Mouse (Mus musculus): ENCODE measurements at regions not wholly inside any gene's neighbourhood (a gene's known extent, or its start where the extent isn't known, plus 50 kb on each side); places are given as distances from the start of the nearest gene placed in this dataset.

DNA sequence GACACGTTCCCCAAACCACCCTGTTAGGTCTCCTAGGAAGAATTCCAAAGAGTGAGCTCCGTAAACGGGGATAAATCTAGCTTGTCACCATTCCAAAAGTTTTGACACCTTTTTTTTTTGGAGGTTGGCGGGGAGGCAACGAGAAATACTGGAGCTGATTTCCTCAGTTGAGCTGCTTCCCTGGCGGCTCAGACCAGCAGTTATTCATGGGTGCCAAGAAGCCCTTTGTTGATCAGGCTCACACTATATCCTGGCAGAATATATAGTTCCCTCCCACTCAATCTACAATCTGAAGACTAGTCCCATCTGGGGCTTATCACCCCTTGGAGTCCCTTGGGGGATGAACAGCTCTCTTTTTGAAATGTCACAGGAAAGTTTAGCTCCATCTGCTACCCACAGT, 77.5 kb upstream of the Tiam2 start:
- no peak for ATAC-seq (replicated peaks in 1 of 2; ENCODE audit: insufficient read depth in 1 of 2, low FRiP score in 2 of 2, low TSS enrichment in 1 of 2, low read depth in 1 of 2, poor library complexity in 2 of 2, severe bottlenecking in 2 of 2)

DNA sequence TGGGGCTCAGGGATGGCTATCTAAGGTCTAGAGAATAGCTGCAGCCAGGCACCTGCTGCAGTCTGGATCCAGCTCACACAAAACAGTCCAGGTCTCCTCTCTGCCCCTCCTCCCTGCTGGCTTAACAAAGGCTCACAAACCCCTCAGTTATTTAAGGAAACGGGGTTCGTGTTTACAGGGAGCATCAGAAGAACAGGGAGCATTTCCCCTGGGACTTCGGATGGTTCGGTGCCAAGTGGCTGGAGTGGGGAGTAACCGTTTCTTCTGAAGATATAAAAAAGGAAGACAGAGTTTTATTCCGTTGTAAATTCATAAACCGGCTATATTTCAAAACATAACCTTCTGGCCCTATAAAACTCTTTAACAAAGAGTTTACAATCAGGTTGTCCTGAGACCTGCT, 77.1 kb upstream of the Tiam2 start:
- ATAC-seq (replicated peaks in 1 of 2; ENCODE audit: insufficient read depth in 1 of 2, low FRiP score in 2 of 2, low TSS enrichment in 1 of 2, low read depth in 1 of 2, poor library complexity in 2 of 2, severe bottlenecking in 2 of 2), result no peak

DNA sequence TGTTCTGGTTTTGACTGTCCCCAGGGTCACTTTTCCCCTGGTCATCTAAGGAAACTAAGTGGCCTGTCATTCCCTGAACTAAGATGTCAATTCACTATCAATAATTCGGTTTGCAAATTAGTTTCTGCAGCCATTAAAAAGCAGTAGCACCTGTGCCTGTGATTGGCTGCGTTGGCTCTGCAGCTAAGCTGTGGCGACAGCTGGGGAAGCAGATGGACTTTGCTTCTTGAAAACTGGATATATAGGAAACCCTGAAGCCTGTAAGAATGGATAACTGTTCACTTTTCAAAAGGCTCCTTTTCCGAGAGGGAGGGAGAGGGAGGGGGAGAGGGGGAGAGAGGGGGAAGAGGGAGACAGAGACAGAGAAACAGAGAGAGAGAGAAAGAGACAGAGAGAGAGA, 75.2 kb upstream of the Tiam2 start:
- ATAC-seq (replicated peaks in 1 of 2; ENCODE audit: insufficient read depth in 1 of 2, low FRiP score in 2 of 2, low TSS enrichment in 1 of 2, low read depth in 1 of 2, poor library complexity in 2 of 2, severe bottlenecking in 2 of 2), result no peak

GRCm38 (mm10) chr17:3251966-3252365, 74.4 kb upstream of the Tiam2 start:
- no peak for ATAC-seq (replicated peaks in 1 of 2; ENCODE audit: insufficient read depth in 1 of 2, low FRiP score in 2 of 2, low TSS enrichment in 1 of 2, low read depth in 1 of 2, poor library complexity in 2 of 2, severe bottlenecking in 2 of 2)

GRCm38 (mm10) chr17:3253508-3254176, 72.7 kb upstream of the Tiam2 start:
- ATAC-seq (replicated peaks in 1 of 2; ENCODE audit: insufficient read depth in 1 of 2, low FRiP score in 2 of 2, low TSS enrichment in 1 of 2, low read depth in 1 of 2, poor library complexity in 2 of 2, severe bottlenecking in 2 of 2), result peak; percentile 39 to 49; a peak in 2 of 4 replicates

GRCm38 (mm10) chr17:3256765-3257164, 69.6 kb upstream of the Tiam2 start:
- ATAC-seq (replicated peaks in 1 of 2; ENCODE audit: insufficient read depth in 1 of 2, low FRiP score in 2 of 2, low TSS enrichment in 1 of 2, low read depth in 1 of 2, poor library complexity in 2 of 2, severe bottlenecking in 2 of 2), result no peak

- no peak for ATAC-seq (replicated peaks in 1 of 2; ENCODE audit: insufficient read depth in 1 of 2, low FRiP score in 2 of 2, low TSS enrichment in 1 of 2, low read depth in 1 of 2, poor library complexity in 2 of 2, severe bottlenecking in 2 of 2)
Observed at GRCm38 (mm10) chr17:3258811-3259510, 67.4 kb upstream of the Tiam2 start.

DNA sequence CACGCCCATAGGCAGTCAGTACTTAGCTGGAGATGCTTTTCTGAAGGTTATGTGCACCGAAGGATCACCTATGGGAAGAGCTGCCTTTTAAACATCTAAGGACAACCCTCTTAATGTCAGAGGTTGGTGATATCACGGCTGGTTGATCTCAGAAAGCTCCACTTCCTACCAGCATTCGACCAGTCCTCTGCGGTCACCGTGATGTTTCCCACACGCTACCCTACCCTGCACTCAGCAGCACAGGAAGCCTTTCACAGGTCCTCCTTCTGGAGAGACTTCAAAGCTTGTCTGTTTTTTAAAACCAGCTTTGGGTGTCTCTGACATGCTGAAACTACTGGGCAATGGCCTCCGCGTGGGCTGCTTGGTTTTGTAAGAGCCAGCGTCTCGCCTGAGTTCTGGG, 65.6 kb upstream of the Tiam2 start:
- no peak for ATAC-seq (replicated peaks in 1 of 2; ENCODE audit: insufficient read depth in 1 of 2, low FRiP score in 2 of 2, low TSS enrichment in 1 of 2, low read depth in 1 of 2, poor library complexity in 2 of 2, severe bottlenecking in 2 of 2)

DNA sequence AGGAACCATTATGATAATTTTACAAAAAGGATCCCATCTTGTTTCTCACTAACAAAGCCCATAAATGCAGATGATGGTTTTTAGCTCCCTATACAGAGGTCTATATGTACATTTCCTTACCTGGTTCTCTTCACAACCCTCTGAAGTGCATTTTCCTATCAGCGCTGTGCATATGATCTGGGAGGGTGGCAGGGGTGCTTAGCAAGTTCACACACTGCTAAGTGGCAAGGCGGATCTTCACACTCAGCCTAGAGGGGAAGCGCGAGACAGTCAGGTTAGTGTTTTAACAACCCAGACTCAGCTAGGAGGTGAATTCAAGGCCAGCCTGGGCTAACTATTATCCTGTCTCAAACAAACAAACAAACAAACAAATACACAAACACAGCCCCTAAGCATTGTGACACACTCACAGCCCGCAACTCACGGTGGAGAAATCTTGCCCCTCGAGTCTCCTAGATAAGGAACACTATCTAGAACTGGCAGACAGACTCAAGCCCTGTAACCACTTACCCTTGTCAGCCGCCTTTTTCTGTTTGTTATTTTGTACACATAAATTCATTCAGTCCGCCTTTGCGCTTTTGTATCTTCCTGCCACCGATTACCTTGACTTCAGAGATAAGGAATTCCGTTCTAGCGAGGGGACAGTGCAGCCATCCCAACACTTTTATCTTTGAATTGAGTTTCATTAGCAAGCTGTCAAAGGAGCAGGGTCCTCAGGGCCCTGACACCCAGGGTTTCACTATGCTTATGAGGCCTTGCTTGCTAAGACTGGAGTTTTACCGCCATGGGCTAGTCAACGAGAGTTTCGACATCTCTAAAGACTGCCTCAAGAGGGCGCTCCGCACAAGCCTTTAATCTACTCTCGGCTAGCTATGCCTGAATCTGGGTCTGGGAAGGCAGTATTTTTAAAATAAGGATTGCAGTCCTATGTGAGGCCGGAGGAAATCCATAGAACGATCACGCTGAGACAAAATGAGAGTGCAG, 53.0 kb upstream of the Tiam2 start:
- peak; percentile 80 to 85 for ATAC-seq (replicated peaks in 1 of 2; ENCODE audit: insufficient read depth in 1 of 2, low FRiP score in 2 of 2, low TSS enrichment in 1 of 2, low read depth in 1 of 2, poor library complexity in 2 of 2, severe bottlenecking in 2 of 2)

GRCm38 (mm10) chr17:3274449-3275285, 51.7 kb upstream of the Tiam2 start:
- no peak for ATAC-seq (replicated peaks in 1 of 2; ENCODE audit: insufficient read depth in 1 of 2, low FRiP score in 2 of 2, low TSS enrichment in 1 of 2, low read depth in 1 of 2, poor library complexity in 2 of 2, severe bottlenecking in 2 of 2)
